Mouse (Mus musculus): ENCODE measurements around the gene Aff4. TPM values are rescaled to one million over a fixed set of nuclear protein-coding genes. Genes with fewer than 3 reads are reported as not detected.

The Aff4 gene
- total and polyA plus RNA-seq, 3 experiments: 19.8 to 50.6 (median 22.1) TPM

DNA sequence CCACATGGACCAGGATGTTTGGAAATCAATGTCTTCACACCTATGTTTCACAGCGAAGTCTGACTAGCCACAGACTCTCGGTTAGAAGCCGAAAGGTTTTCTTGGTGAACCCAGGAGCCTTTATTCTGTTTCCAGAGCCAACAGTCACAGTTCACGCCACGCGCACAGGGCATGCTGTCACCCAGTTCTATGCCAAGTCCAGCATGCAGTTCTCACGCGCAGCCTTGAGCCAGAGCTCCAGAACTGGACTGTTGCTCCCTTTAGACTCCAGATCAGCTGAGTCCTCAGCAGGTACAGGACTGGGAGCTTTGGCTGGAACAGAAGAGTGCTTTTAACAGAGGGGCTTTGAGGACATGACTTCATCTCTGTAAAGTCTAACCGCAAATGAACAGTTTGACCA is 101.8 kb downstream of the Aff4 start:
- Histone ChIP-seq H3K27ac (ENCODE audit: insufficient read depth, low read depth) (no peak overlapping the region), H3K36me3 (replicated peaks in 1 of 2; ENCODE audit: control insufficient read depth in 1 of 2, insufficient read depth in 1 of 2, low read length in 1 of 2) (no peaks in the 10 kb centered on the region), H3K4me1 (ENCODE audit: control insufficient read depth in 1 of 2, insufficient read depth in 2 of 2) (0 out of 4 replicates have a peak, but pooled peaks cover 0 to 2% of the 10 kb centered on the region in 2 experiments), H3K9me3 (replicated peaks; ENCODE audit: low read length) (peaks cover 4% of the 10 kb centered on the region), H3K4me2 (ENCODE audit: insufficient read depth, low read depth, poor library complexity, severe bottlenecking) (no peak overlapping the region), H3K79me2 (replicated peaks; ENCODE audit: control insufficient read depth, extremely low read depth, insufficient read depth, poor library complexity, severe bottlenecking) (no peaks in the 10 kb centered on the region), H3K4me3 (replicated peaks in 1 of 3; ENCODE audit: low read depth in 2 of 3, low read length in 2 of 3, poor library complexity in 1 of 3) (no peak overlapping the region), H3K27me3 (replicated peaks) (peaks cover 1% of the 10 kb centered on the region), H3K9ac (ENCODE audit: insufficient read depth, low read depth) (no peak overlapping the region)
- no peak for TF ChIP-seq MYC (IDR thresholded peaks at IDR 0.05; ENCODE audit: low read depth, low read length)
- no peak for TF ChIP-seq ETS1 (conservative IDR thresholded peaks at IDR 0.05; ENCODE audit: low read depth, low read length)
- no peak for TF ChIP-seq MAX (IDR thresholded peaks at IDR 0.05; ENCODE audit: low read length)
- no peak for TF ChIP-seq IRF4 (IDR thresholded peaks at IDR 0.05; ENCODE audit: low read depth, low read length)
- no peak for TF ChIP-seq ELF1 (IDR thresholded peaks at IDR 0.05; ENCODE audit: low read depth, low read length)
- TF ChIP-seq POLR2AphosphoS2 (IDR thresholded peaks at IDR 0.05; ENCODE audit: low read depth, low read length): no peak
- TF ChIP-seq ZMIZ1 (IDR thresholded peaks at IDR 0.05; ENCODE audit: low read depth, low read length): no peak
- no peak for TF ChIP-seq TCF12 (IDR thresholded peaks at IDR 0.05; ENCODE audit: low read depth, low read length)
- no peak for TF ChIP-seq EP300 (IDR thresholded peaks at IDR 0.05; ENCODE audit: low read length)
- TF ChIP-seq PAX5 (IDR thresholded peaks at IDR 0.05; ENCODE audit: low read length): no peak
- no peak for TF ChIP-seq KAT2A (IDR thresholded peaks at IDR 0.05; ENCODE audit: insufficient replicate concordance, low read length)
- TF ChIP-seq USF1 (IDR thresholded peaks at IDR 0.05; ENCODE audit: low read depth, low read length): no peak
- no peak for TF ChIP-seq SIN3A (IDR thresholded peaks at IDR 0.05; ENCODE audit: low read length)
- TF ChIP-seq BHLHE40 (IDR thresholded peaks at IDR 0.05; ENCODE audit: low read depth, low read length): no peak
- no peak for TF ChIP-seq TBP (conservative IDR thresholded peaks at IDR 0.05; ENCODE audit: low read depth, low read length)
- no peak for TF ChIP-seq CTCF (conservative IDR thresholded peaks at IDR 0.05 in 1 of 2, IDR thresholded peaks at IDR 0.05 in 1 of 2; ENCODE audit: low read depth in 2 of 2, low read length in 2 of 2)
- no peak for TF ChIP-seq SMC3 (IDR thresholded peaks at IDR 0.05; ENCODE audit: low read depth, low read length)
- no peak for TF ChIP-seq POLR2A (IDR thresholded peaks at IDR 0.05; ENCODE audit: low read depth, low read length)
- TF ChIP-seq MAFK (IDR thresholded peaks at IDR 0.05; ENCODE audit: insufficient replicate concordance, low read length): no peak
- TF ChIP-seq CHD2 (IDR thresholded peaks at IDR 0.05; ENCODE audit: low read length): no peak
- dilution Hi-C loops (cut with MboI; ENCODE audit: extremely low pct_ligation_motif_present, extremely low pct_unique_long_range_greater_than_20kb, low sequenced_read_pairs) (no loop called here), in situ Hi-C loops (cut with MboI; ENCODE audit: low pct_ligation_motif_present, low pct_unique_long_range_greater_than_20kb, low sequenced_read_pairs) (no loop called here)
- no peak for DNase-seq (ENCODE audit: extremely low read depth)

DNA sequence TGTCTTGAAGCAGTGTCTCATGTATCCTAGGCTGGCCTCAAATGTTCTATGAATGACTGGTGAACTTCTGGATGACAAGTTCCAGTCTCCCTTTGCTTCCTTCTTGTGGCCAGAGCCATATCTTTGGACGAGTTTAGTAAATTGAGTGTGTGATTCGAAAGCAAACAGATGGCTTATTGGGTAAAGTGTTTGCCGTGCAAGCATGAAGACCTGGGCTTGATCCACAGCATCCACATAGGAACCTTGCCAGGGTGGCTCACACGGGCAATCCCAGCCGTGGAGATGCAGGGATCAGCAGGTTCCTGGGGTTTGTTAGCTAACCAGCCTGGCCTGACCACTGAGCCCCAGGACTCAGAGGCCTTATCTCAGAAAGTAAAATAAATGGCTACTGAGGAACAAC is 102.4 kb downstream of the Aff4 start:
- Histone ChIP-seq H3K9ac (ENCODE audit: insufficient read depth, low read depth) (no peak overlapping the region), H3K9me3 (replicated peaks; ENCODE audit: low read length) (peaks cover 5% of the 10 kb centered on the region), H3K4me2 (ENCODE audit: insufficient read depth, low read depth, poor library complexity, severe bottlenecking) (no peak overlapping the region), H3K27me3 (replicated peaks) (peaks cover 1% of the 10 kb centered on the region), H3K4me3 (replicated peaks in 1 of 3; ENCODE audit: low read depth in 2 of 3, low read length in 2 of 3, poor library complexity in 1 of 3) (no peak overlapping the region), H3K27ac (ENCODE audit: insufficient read depth, low read depth) (no peak overlapping the region), H3K36me3 (replicated peaks in 1 of 2; ENCODE audit: control insufficient read depth in 1 of 2, insufficient read depth in 1 of 2, low read length in 1 of 2) (no peaks in the 10 kb centered on the region), H3K79me2 (replicated peaks; ENCODE audit: control insufficient read depth, extremely low read depth, insufficient read depth, poor library complexity, severe bottlenecking) (no peaks in the 10 kb centered on the region), H3K4me1 (ENCODE audit: control insufficient read depth in 1 of 2, insufficient read depth in 2 of 2) (0 out of 4 replicates have a peak, but pooled peaks cover 0 to 2% of the 10 kb centered on the region in 2 experiments)
- in situ Hi-C loops (cut with MboI; ENCODE audit: low pct_ligation_motif_present, low pct_unique_long_range_greater_than_20kb, low sequenced_read_pairs) (no loop called here), dilution Hi-C loops (cut with MboI; ENCODE audit: extremely low pct_ligation_motif_present, extremely low pct_unique_long_range_greater_than_20kb, low sequenced_read_pairs) (no loop called here)
- no peak for DNase-seq (ENCODE audit: extremely low read depth)
- no peak for TF ChIP-seq SIN3A (IDR thresholded peaks at IDR 0.05; ENCODE audit: low read length)
- TF ChIP-seq MYC (IDR thresholded peaks at IDR 0.05; ENCODE audit: low read depth, low read length): no peak
- no peak for TF ChIP-seq SMC3 (IDR thresholded peaks at IDR 0.05; ENCODE audit: low read depth, low read length)
- TF ChIP-seq NELFE (IDR thresholded peaks at IDR 0.05; ENCODE audit: low read depth, low read length): no peak
- no peak for TF ChIP-seq HCFC1 (IDR thresholded peaks at IDR 0.05; ENCODE audit: low read depth, low read length)
- TF ChIP-seq POLR2AphosphoS2 (IDR thresholded peaks at IDR 0.05; ENCODE audit: low read depth, low read length): no peak
- no peak for TF ChIP-seq GABPA (IDR thresholded peaks at IDR 0.05; ENCODE audit: insufficient replicate concordance, low read depth, low read length)
